Mouse (Mus musculus): ENCODE results near the gene Tmem129.

- TF ChIP-seq MAFK (IDR thresholded peaks at IDR 0.05; ENCODE audit: insufficient read depth, low read depth, low read length) (no peak), CHD2 (IDR thresholded peaks at IDR 0.05; ENCODE audit: low read depth, low read length) (no peak), HCFC1 (IDR thresholded peaks at IDR 0.05; ENCODE audit: borderline replicate concordance, insufficient read depth, low read length) (no peak), ZNF384 (IDR thresholded peaks at IDR 0.05; ENCODE audit: low read depth, low read length) (no peak)
Measured at GRCm38 (mm10) chr5:33658664-33659050, 441 bp upstream of the Tmem129 start.
